Mouse (Mus musculus) forebrain, embryonic 16.5 days (tissue): ENCODE data around the gene Mcl1. TPM values are rescaled to one million over a fixed set of nuclear protein-coding genes. Genes with fewer than 3 reads are reported as not detected.
A peak's percentile ranks its signal among the peaks of the same experiment; 100 is the strongest.

Source experiments
- ATAC-seq: fragments of 200-750 bp; cut with Nextera tagmentation; 2 replicates; pipeline ENCODE4 v1.8.0; 2017; ENCODE audit warnings: mild to moderate bottlenecking, moderate library complexity
- H3K27ac ChIP-seq: fragments of 300-500 bp; sonication (generic); 2 replicates; pipeline ENCODE4 v1.5.1; 2014; ENCODE audit warnings: low read length, control low read depth
- H3K27me3 ChIP-seq: fragments of 300-500 bp; sonication (generic); replicated peaks from 2 replicates; pipeline ENCODE4 v1.6.1; 2014; ENCODE audit warnings: low read length; ENCODE audit not compliant: control insufficient read depth, insufficient read depth
- H3K36me3 ChIP-seq: fragments of 300-500 bp; sonication (generic); 2 replicates; pipeline ENCODE4 v1.6.1; 2014; ENCODE audit not compliant: control insufficient read depth, insufficient read depth
- H3K4me1 ChIP-seq: fragments of 300-500 bp; sonication (generic); replicated peaks from 2 replicates; pipeline ENCODE4 v1.6.1; 2014; ENCODE audit warnings: low read length; ENCODE audit not compliant: control insufficient read depth, insufficient read depth
- H3K4me2 ChIP-seq: fragments of 300-500 bp; sonication (generic); 2 replicates; pipeline ENCODE4 v1.6.1; 2014; ENCODE audit warnings: mild to moderate bottlenecking, low read length, control low read depth
- H3K4me3 ChIP-seq: fragments of 300-500 bp; sonication (generic); replicated peaks from 2 replicates; pipeline ENCODE4 v1.5.1; 2014; ENCODE audit warnings: mild to moderate bottlenecking, low read length, control low read depth
- H3K9ac ChIP-seq: fragments of 300-500 bp; sonication (generic); replicated peaks from 2 replicates; pipeline ENCODE4 v1.6.1; 2014; ENCODE audit warnings: low read depth, low read length, control low read depth
- H3K9me3 ChIP-seq: fragments of 300-500 bp; sonication (generic); 2 replicates; pipeline ENCODE4 v1.6.1; 2016; ENCODE audit warnings: low read length; ENCODE audit not compliant: control insufficient read depth
- WGBS: fragments of 180-500 bp; shearing (Covaris S2); extraction: QIAGEN DNeasy Blood & Tissue Kit; methylation state at CpG from one replicate; pipeline ENCODE4 v1.1.7; 2014; 5-methylcytosine and 5-hydroxymethylcytosine counted together
- polyA plus RNA-seq: library from polyadenylated mRNA; unstranded; fragments of >200 nt; fragmentation: Nextera tagmentation; extraction: Ambion mirVana; gene quantifications from 2 replicates; pipeline ENCODE4 v1.2.1, GENCODE M21; 2015

The Mcl1 gene
- polyA plus RNA-seq, 1 experiment from 2014 or later: 43.4 TPM

GRCm38 (mm10) chr3:95662724-95663449 lies 4.3 kb downstream of the Mcl1 start:
- H3K9ac ChIP-seq: no peak overlapping the region
- 87% methylated on average over 7 of the region's 7 CpGs for WGBS
- no peak overlapping the region for H3K4me3 ChIP-seq
- H3K4me2 ChIP-seq: no peak overlapping the region
- H3K36me3 ChIP-seq: peaks cover 2% of the 10 kb centered on the region; the same call in 1 of the 2 replicates
- no peak for ATAC-seq
- H3K27me3 ChIP-seq: no peaks in the 10 kb centered on the region
- H3K9me3 ChIP-seq: no peaks in the 10 kb centered on the region
- no peak overlapping the region for H3K27ac ChIP-seq
- peaks cover 41% of the 10 kb centered on the region for H3K4me1 ChIP-seq

- no peak overlapping the region for H3K27ac ChIP-seq
- H3K27me3 ChIP-seq: no peaks in the 10 kb centered on the region
- peaks cover 39% of the 10 kb centered on the region for H3K4me1 ChIP-seq
- 93% methylated on average over 2 of the region's 2 CpGs for WGBS
- no peak overlapping the region for H3K4me3 ChIP-seq
- H3K9ac ChIP-seq: no peak overlapping the region
- no peak for ATAC-seq
- no peak overlapping the region for H3K4me2 ChIP-seq
- peaks cover 2% of the 10 kb centered on the region; the same call in 1 of the 2 replicates for H3K36me3 ChIP-seq
- H3K9me3 ChIP-seq: no peaks in the 10 kb centered on the region
These were observed 4.9 kb downstream of the Mcl1 start for GRCm38 (mm10) chr3:95663486-95663885.

DNA sequence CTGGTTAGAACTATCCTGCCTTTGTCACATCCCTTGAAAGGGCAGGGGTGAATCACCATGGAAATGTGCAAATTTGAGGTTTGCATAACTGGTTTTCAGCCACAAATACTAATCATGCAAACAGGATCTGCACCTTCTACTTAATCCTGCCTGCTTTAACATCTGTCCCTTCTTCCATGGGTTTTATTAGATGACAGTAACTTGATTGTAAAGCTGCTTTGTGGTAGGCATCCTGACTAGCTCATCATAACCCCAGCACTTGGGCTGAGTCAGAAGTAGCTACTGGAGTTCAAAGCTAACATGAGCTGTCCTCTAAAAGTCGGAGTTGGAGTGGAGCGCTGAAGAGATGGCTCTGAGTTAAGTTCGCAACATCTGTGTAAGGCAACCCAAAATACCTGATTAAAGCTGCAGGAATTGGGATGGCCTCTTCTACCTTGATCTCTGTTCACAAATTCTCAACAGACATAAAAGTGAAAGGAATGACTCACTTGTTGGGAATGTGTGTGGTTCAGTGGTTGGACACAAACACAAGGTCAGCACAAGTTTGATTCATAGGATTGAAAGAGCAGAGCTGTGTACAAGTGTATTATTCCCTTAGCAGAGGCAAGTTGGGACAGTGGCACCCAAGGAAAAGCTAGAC lies 5.5 kb downstream of the Mcl1 start:
- whole genome bisulfite sequencing: 92% methylated on average over 3 of the region's 3 CpGs
- peaks cover 2% of the 10 kb centered on the region; the same call in 1 of the 2 replicates for H3K36me3 ChIP-seq
- H3K27ac ChIP-seq: no peak overlapping the region
- H3K27me3 ChIP-seq: no peaks in the 10 kb centered on the region
- no peak overlapping the region for H3K9ac ChIP-seq
- no peak overlapping the region for H3K4me3 ChIP-seq
- H3K4me2 ChIP-seq: no peak overlapping the region
- no peaks in the 10 kb centered on the region for H3K9me3 ChIP-seq
- peaks cover 39% of the 10 kb centered on the region for H3K4me1 ChIP-seq
- no peak for ATAC-seq

DNA sequence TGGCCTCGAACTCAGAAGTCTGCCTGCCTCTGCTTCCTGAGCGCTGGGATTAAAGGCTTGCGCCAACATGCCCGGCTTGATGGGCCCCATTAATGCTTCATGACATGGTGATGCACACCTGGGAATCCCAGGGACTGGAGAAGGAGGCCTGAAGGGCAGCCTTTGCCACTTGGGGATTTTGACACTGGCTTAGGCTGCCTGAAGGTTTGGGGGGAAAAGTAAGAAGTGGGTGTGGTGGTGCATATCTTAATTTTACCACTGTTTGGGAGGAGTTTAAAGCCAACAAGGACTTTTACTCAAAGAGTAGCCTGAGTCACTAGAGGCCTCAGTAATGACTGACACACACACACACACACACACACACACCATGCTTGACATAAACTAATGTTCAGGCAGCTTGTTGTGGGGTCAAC lies 6.4 kb downstream of the Mcl1 start:
- no peak overlapping the region for H3K9ac ChIP-seq
- no peak overlapping the region for H3K4me3 ChIP-seq
- ATAC-seq: no peak
- peaks cover 2% of the 10 kb centered on the region; the same call in 1 of the 2 replicates for H3K36me3 ChIP-seq
- peaks cover 39% of the 10 kb centered on the region for H3K4me1 ChIP-seq
- H3K27me3 ChIP-seq: no peaks in the 10 kb centered on the region
- H3K9me3 ChIP-seq: no peaks in the 10 kb centered on the region
- H3K4me2 ChIP-seq: no peak overlapping the region
- WGBS: 89% methylated on average over 4 of the region's 4 CpGs
- H3K27ac ChIP-seq: no peak overlapping the region

DNA sequence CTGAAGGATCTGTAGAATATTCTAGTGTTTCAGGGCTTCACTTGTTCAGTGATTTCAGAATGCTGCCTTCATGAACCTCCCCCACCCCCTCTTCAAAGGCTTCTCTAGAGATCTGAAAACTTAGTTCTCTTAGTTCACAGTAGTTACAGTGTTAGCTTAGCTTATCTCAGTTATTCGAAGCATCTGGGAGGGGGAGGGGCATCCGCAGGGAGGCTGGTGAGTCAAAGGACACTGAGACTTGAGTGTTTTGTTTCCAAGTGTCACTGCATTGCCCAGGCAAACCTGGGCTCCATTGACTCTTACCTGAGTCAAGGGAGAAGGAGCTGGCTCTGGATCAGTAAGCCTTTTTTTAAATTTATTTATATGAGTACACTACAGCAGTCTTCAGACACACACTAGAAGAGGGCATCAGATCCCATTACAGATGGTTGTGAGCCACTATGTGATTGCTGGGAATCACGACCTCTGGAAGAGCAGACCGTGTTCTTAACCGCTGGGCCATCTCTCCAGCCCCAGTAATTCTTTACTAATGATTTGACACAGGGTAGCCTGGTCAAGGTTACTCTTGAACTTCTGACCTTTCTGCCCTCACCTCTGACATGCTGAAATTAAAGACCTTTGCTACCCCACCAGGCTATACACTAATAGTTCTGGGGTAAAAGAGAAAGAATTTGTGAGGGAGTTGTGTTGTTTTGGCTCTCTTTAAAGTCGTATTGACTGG lies 7.7 kb downstream of the Mcl1 start:
- Histone ChIP-seq H3K9ac (no peak overlapping the region), H3K27ac (no peak overlapping the region), H3K36me3 (peaks cover 2% of the 10 kb centered on the region; the same call in 1 of the 2 replicates), H3K4me1 (peaks cover 28% of the 10 kb centered on the region), H3K4me2 (no peak overlapping the region), H3K4me3 (no peak overlapping the region), H3K27me3 (no peaks in the 10 kb centered on the region), H3K9me3 (no peaks in the 10 kb centered on the region)
- ATAC-seq: no peak
- WGBS: 80% methylated on average over 6 of the region's 6 CpGs

- WGBS: 26% methylated on average over 4 of the region's 4 CpGs
- Histone ChIP-seq H3K36me3 (peaks cover 2% of the 10 kb centered on the region; the same call in 1 of the 2 replicates), H3K4me2 (0 out of 2 replicates have a peak overlapping the region, but pooled peaks have one; percentile 12)
These were observed 8.9 kb downstream of the Mcl1 start for GRCm38 (mm10) chr3:95667521-95667920.

DNA sequence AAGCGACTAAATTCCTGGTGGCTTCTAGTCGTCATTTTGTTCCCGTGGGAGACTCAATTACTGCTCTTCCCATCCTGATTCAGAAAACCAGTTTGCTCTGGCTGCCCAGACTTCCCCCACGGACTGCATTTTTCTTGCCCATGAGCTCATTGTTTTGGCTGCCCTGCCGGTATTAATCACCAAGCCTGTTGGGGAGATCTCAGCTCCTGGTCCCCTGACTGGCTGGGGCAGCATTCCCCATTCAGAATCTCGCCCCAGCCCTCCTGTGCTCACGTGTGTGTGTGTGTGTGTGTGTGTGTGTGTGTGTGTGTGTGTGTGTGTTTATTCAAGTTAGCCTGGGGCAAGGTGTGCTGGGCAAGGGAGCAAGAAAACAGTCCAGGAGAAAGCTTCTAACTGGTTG lies 9.4 kb downstream of the Mcl1 start:
- H3K9ac ChIP-seq: no peak overlapping the region
- H3K4me3 ChIP-seq: no peak overlapping the region
- peak overlapping the region; percentile 78 for H3K27ac ChIP-seq
- H3K27me3 ChIP-seq: no peaks in the 10 kb centered on the region
- WGBS: 13% methylated on average over 7 of the region's 7 CpGs
- ATAC-seq: peak; percentile 75
- no peak overlapping the region for H3K4me2 ChIP-seq
- no peaks in the 10 kb centered on the region for H3K9me3 ChIP-seq
- peaks cover 2% of the 10 kb centered on the region; the same call in 1 of the 2 replicates for H3K36me3 ChIP-seq
- peaks cover 16% of the 10 kb centered on the region for H3K4me1 ChIP-seq

More at GRCm38 (mm10) chr3:95667521-95667920, 8.9 kb downstream of the Mcl1 start:
- Histone ChIP-seq H3K9ac (0 out of 2 replicates have a peak overlapping the region, but pooled peaks have one; percentile 7), H3K27me3 (no peaks in the 10 kb centered on the region), H3K4me3 (no peak overlapping the region), H3K4me1 (peaks cover 21% of the 10 kb centered on the region), H3K27ac (peak overlapping the region; percentile 78), H3K9me3 (no peaks in the 10 kb centered on the region)
- ATAC-seq: no peak

DNA sequence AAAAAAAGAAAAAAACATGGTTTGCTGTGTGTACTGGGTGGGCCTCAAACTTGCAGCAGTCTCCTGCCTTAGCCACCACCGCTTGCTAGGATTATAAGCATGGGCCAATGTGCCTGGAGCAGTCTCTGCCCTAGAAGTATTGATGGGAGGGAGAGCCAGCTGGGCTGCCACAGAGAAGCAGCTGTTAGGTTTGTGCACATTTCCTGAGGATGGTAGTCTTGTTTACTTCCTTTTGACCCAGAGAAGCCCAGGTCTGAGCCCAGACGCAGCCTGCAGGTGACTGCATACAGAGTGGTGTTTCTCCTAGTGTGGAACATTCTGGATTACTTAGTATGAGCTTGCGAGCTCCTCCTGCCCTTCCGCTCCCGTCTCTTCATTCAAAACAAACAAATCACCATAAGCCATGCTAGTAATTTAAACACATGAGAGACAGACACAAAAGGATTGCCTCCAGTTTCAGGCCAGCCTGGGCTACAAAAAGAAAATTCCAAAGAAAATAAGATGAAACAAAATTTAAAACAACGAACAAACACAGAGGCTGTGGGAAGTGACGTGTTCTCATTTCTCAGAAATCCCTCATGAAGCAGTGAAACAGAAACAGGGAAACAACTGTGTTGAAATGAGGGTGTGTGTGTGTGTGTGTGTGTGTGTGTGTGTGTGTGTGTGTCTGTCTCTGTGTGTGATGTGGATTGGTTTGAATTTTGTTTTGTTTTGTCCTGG lies 10.2 kb downstream of the Mcl1 start:
- 71% methylated on average over 7 of the region's 7 CpGs for WGBS
- Histone ChIP-seq H3K36me3 (peaks cover 2% of the 10 kb centered on the region; the same call in 1 of the 2 replicates), H3K4me2 (no peak overlapping the region), H3K4me1 (peaks cover 16% of the 10 kb centered on the region), H3K27ac (0 out of 2 replicates have a peak overlapping the region, but pooled peaks have one; percentile 29), H3K4me3 (no peak overlapping the region), H3K9ac (no peak overlapping the region), H3K27me3 (no peaks in the 10 kb centered on the region), H3K9me3 (no peaks in the 10 kb centered on the region)
- ATAC-seq: peak; percentile 29
